Mouse (Mus musculus) erythroblast, embryonic 14.5 days (primary cell): Measurements from ENCODE around the gene 4931406C07Rik.

Experiments used
- GATA1 ChIP-seq: IDR thresholded peaks from 2 replicates; pipeline ENCODE4 v1.6.1; 2012; ENCODE audit warnings: low read length, inconsistent platforms, mixed read lengths
- TAL1 ChIP-seq: IDR thresholded peaks from 3 replicates; pipeline ENCODE4 v1.6.1; 2012; ENCODE audit warnings: low read length, inconsistent platforms, mixed read lengths

DNA sequence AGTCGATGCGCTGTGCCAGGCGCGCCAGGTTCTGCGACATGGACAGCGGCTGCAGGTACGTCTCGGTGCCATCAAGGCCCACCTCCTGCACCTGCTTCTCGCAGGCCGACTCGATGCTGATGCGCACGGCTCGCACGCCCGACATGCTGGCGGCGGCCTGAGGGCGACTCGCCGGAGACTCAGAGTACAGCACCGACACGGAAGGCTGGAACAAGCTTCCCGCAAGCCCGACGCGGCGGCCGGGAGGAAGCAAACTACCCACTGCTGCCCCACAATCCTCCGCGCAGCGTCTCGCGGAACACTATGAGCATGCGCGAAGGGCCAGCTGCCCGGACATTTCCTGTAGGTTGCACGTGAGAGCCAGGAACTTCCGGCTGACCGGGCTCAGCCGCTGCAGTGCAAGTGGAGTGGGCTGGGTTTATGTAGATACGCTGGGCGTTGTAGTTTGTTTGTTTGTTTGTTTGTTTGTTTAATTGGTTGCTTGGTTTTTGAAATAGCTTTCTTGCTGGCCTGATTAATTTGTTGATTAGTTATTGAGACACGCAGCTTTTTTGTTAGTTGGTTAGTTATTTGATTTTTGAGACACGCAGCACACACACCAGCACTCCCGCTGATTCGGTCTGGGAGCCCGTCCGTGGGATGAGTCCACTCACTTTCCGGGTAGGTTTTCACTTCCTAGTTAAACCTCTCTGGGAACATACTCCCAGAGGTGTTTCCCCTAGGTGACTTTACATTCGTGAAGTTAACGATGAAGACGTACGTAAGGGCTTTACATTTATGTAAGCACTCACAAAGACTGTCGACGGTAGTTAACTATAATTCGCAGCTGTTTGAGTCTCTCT, 26.4 kb downstream of the 4931406C07Rik start, which contains the start of gene Med17:
- TF ChIP-seq GATA1 (no peak), TAL1 (no peak)
